Mouse (Mus musculus) adrenal gland, postnatal 10 days (tissue): ENCODE measurements around the gene Olfr1450. TPM values are rescaled to one million over a fixed set of nuclear protein-coding genes. Genes with fewer than 3 reads are reported as not detected.
"Not testable (repeated sequence)": the region's sequence is repeated elsewhere in the genome, so short reads cannot be mapped to it uniquely, and the experiment has no call there.

Experiments used
- DNase-seq: peaks from one replicate; pipeline ENCODE4 v3.0.0; 2021; ENCODE audit warnings: mixed read lengths
- long read RNA-seq, 2 experiments: library from polyadenylated mRNA; stranded (forward); transcript quantifications; one replicate each; pipeline ENCODE4 v2.0.0; 2021
- total RNA-seq, 2 experiments: library from RNA; stranded (reverse); gene quantifications; 2 replicates each; pipeline ENCODE4 v1.2.3; 2021

Gene Olfr1450
- total RNA-seq: not detected
- long read RNA-seq, experiment 1: 0 reads
- long read RNA-seq, experiment 2: 0 reads

- DNase-seq: no peak
These were observed at the start of gene Olfr1450 for GRCm38 (mm10) chr19:12949958-12950357. TSS of gene Olfr1450 (plus strand) at chr19:12950258.

- no peak for DNase-seq
These were observed 46.4 kb upstream of the Olfr1450 start, which contains the start of gene Olfr1447 for GRCm38 (mm10) chr19:12903643-12904042. TSS of gene Olfr1447 (minus strand) at chr19:12903743.

GRCm38 (mm10) chr19:12924319-12924718 lies 25.7 kb upstream of the Olfr1450 start, which contains the start of gene Olfr1448:
TSS of gene Olfr1448 (minus strand) at chr19:12924419.
- DNase-seq: no peak

- DNase-seq: no peak
These were observed 19.5 kb upstream of the Olfr1450 start, which contains the start of gene Olfr1449 for GRCm38 (mm10) chr19:12930540-12930939. TSS of gene Olfr1449 (plus strand) at chr19:12930840.

GRCm38 (mm10) chr19:12970082-12970481 lies 20.0 kb downstream of the Olfr1450 start:
- not testable (repeated sequence) for DNase-seq

- not testable (repeated sequence) for DNase-seq
These were observed 42.3 kb downstream of the Olfr1450 start for GRCm38 (mm10) chr19:12992316-12992715.

GRCm38 (mm10) chr19:12994714-12995113 lies 44.7 kb downstream of the Olfr1450 start, which contains the start of gene Olfr1451:
TSS of gene Olfr1451 (plus strand) at chr19:12995014.
- DNase-seq: no peak

Other genes with a start within 250 kb of the Olfr1450 start
- gene Cntf, start 184.6 kb upstream of the Olfr1450 start, total RNA-seq: 1 to 10 TPM; 2.9 to 3.5 TPM
- 10 to 100 TPM; 80.6 to 86.3 TPM for gene Zfp91, start 154.1 kb upstream of the Olfr1450 start, total RNA-seq
- 1 to 10 TPM; 2.0 to 2.1 TPM for gene Lpxn, start 154.1 kb upstream of the Olfr1450 start, total RNA-seq
- not detected for gene Gm5244, start 103.6 kb upstream of the Olfr1450 start, total RNA-seq
- gene Olfr1444, start 93.0 kb upstream of the Olfr1450 start, total RNA-seq: not detected
- not detected for gene Olfr1445, start 66.4 kb upstream of the Olfr1450 start, total RNA-seq
- not detected for gene Olfr1446, start 56.7 kb upstream of the Olfr1450 start, total RNA-seq
- gene Olfr1447, start 46.5 kb upstream of the Olfr1450 start, total RNA-seq: not detected
- not detected for gene Olfr1448, start 25.8 kb upstream of the Olfr1450 start, total RNA-seq
- gene Olfr1449, start 19.4 kb upstream of the Olfr1450 start, total RNA-seq: not detected
- not detected for gene Olfr1451, start 44.8 kb downstream of the Olfr1450 start, total RNA-seq
- gene Olfr1453, start 78.1 kb downstream of the Olfr1450 start, total RNA-seq: not detected
- not detected for gene Olfr1454, start 110.4 kb downstream of the Olfr1450 start, total RNA-seq
- not detected for gene Olfr1457, start 147.6 kb downstream of the Olfr1450 start, total RNA-seq
- not detected for gene Olfr1458, start 156.5 kb downstream of the Olfr1450 start, total RNA-seq
- under 1 TPM in 1 of 2 experiments, not detected in 1; 0.06 TPM for gene Olfr1459, start 199.3 kb downstream of the Olfr1450 start, total RNA-seq
- not detected for gene Olfr1461, start 212.7 kb downstream of the Olfr1450 start, total RNA-seq
- not detected for gene Olfr1462, start 235.5 kb downstream of the Olfr1450 start, total RNA-seq